Mouse (Mus musculus) small intestine, adult 2 months (tissue): ENCODE data around the gene Vav3. TPM values are rescaled to one million over a fixed set of nuclear protein-coding genes. Genes with fewer than 3 reads are reported as not detected.

ENCODE experiments used
- H3K27ac ChIP-seq: fragments of 200-500 bp; 2 replicates; pipeline ENCODE4 v1.5.1; 2012; ENCODE audit warnings: low read depth, low read length, control low read depth, inconsistent platforms; ENCODE audit not compliant: insufficient read depth
- H3K27me3 ChIP-seq: fragments of 200-500 bp; 2 replicates; pipeline ENCODE4 v1.6.1; 2012; ENCODE audit warnings: mild to moderate bottlenecking, moderate library complexity, low read length, inconsistent platforms; ENCODE audit not compliant: control insufficient read depth, insufficient read depth
- H3K36me3 ChIP-seq: fragments of 200-500 bp; 2 replicates; pipeline ENCODE4 v1.6.1; 2012; ENCODE audit warnings: mild to moderate bottlenecking, low read length, control low read depth, inconsistent platforms; ENCODE audit not compliant: control insufficient read depth, insufficient read depth
- H3K4me1 ChIP-seq: fragments of 200-500 bp; 2 replicates; pipeline ENCODE4 v1.6.1; 2012; ENCODE audit warnings: low read length, inconsistent platforms, mixed read lengths; ENCODE audit not compliant: control insufficient read depth, insufficient read depth, insufficient read length
- H3K4me3 ChIP-seq: fragments of 200-500 bp; 2 replicates; pipeline ENCODE4 v1.5.1; 2012; ENCODE audit warnings: low read depth, mild to moderate bottlenecking, control low read depth, inconsistent platforms, low read length, moderate library complexity
- CTCF ChIP-seq: fragments of 200-500 bp; IDR thresholded peaks from 2 replicates; pipeline ENCODE4 v1.5.1; 2012; ENCODE audit warnings: low read depth, mild to moderate bottlenecking, control low read depth, inconsistent platforms, low read length, moderate library complexity, mixed read lengths; ENCODE audit not compliant: insufficient replicate concordance, insufficient read length; ENCODE audit errors: extremely low read depth
- POLR2A ChIP-seq: fragments of 200-500 bp; IDR thresholded peaks from 2 replicates; pipeline ENCODE4 v1.6.1; 2012; ENCODE audit warnings: low read depth, mild to moderate bottlenecking, control low read depth, inconsistent platforms, low read length, moderate library complexity
- WGBS: fragments of 180-500 bp; shearing (Covaris S2); methylation state at CpG from one replicate; pipeline ENCODE4 v1.1.7; 2018; 5-methylcytosine and 5-hydroxymethylcytosine counted together
- polyA plus RNA-seq: library from polyadenylated mRNA; depleted of rRNA; stranded (reverse); fragments of >200 nt; gene quantifications from 2 replicates; pipeline ENCODE4 v1.2.3, GENCODE M21; 2012; rRNA removed

The Vav3 gene
- 0.34 and 0.36 TPM in 2 replicates for polyA plus RNA-seq

DNA sequence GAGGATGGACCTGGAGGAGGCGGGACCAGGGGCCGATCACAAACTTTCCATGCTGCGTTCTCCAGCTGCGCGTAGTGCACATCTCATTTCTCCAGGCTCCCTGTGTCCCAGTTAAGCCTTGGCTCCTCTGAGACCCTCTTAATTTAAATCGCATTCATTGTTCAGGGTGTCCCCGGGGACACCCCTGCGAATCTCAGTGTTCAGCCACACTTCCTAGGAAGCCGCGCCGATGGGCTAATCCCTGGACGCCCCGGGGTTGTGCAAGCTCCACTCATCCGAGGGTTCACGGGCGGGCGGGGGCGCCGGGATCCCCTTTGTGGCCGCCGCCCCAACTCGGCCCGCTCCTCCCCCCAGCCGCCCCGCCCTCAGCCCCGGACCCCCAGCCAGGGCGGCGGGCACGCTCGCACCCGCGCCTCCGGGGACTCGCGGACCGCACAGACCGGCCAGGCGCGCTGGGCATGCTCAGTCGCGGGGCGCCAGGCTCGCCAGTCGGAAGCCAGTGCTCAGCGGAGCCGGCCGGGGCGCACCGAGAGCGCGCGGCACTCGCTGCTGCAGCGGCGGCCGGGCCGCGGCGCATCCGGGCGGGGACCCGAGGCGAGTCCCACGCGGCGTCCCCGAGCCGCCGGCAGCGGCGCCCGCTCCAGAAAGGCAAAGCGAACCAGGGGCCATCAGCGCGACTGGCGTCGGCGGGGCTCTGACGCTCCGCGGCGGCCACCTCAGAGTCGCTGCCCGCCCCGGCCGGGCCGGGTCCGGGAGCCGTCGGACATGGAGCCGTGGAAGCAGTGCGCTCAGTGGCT is at the start of gene Vav3:
TSS of gene Vav3 (plus strand) at position 380 of the 797 bp plus-strand sequence.
- WGBS: under 1% methylated on average over 92 of the region's 92 CpGs
- no peak for TF ChIP-seq CTCF
- no peak for TF ChIP-seq POLR2A
- H3K36me3 ChIP-seq: no peaks in the 10 kb centered on the region
- H3K27me3 ChIP-seq: peaks cover 17% of the 10 kb centered on the region
- H3K4me1 ChIP-seq: no peaks in the 10 kb centered on the region; the same call in 1 of the 2 replicates
- peak within 1 kb of the TSS; percentile 60 for H3K4me3 ChIP-seq
- H3K27ac ChIP-seq: peak within 1 kb of the TSS; percentile 12; the same call in 1 of the 2 replicates

DNA sequence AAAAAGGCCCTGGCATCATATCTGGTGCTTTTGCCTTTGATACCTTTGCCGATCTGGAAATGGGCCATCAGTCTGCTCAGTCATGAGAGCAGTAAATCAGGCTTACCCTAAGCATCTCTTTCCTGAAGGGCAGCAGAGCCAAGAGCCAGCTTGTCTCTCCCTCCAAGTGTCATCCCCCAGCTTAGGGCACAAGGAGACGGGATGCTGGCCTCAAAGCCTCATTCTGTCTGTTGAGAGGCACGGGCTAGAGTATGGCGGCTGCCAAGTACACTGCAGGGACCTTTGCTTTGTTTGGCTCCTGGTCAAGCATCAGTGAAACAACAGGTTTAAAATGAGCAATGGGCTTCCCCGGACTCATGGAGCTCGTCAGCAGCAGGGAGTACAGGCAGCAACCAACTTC is 41.6 kb upstream of the Vav3 start:
- no peak overlapping the region for H3K4me3 ChIP-seq
- H3K4me1 ChIP-seq: no peaks in the 10 kb centered on the region
- WGBS: 72% methylated on average over 6 of the region's 6 CpGs
- no peaks in the 10 kb centered on the region for H3K36me3 ChIP-seq
- no peaks in the 10 kb centered on the region for H3K27me3 ChIP-seq
- no peak overlapping the region for H3K27ac ChIP-seq
- no peak for TF ChIP-seq POLR2A
- TF ChIP-seq CTCF: no peak

DNA sequence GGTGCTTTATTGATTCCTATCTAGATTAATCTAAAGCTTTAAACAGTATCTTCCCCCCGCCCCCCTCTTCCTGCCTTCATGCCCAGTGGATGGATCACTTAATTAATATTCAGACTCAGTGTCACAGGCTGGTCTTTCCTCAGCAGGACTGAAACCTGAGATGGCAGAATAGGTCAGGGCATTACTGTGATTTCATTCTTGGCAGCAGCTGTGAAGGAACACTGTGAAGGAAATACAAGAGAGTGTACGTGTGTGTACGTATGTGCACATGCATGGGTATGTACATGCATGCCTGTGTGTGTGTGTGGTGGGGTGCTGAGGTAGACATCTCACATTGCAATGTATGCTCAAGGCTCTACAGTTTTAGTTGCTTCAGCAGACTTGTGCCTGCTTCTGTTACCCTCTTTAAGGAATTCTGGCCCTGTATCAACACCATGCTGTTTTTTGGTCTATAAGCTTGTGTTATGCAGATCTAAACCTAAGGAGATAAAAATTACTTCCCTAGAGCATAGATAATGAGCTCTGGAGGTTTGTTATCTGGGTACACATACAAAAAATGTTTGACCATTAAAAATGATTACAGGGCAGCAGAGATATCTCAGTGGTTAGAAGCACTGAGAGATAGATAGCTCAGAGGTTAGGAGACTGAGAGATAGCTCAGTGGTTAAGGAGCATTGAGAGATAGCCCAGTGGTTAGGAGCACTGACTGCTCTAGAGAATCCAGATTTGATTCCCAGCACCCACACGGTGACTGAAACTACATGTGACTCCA is 41.0 kb upstream of the Vav3 start:
- H3K4me3 ChIP-seq: no peak overlapping the region
- TF ChIP-seq POLR2A: no peak
- TF ChIP-seq CTCF: no peak
- no peaks in the 10 kb centered on the region for H3K27me3 ChIP-seq
- WGBS: 82% methylated on average over 4 of the region's 4 CpGs
- no peaks in the 10 kb centered on the region for H3K4me1 ChIP-seq
- H3K36me3 ChIP-seq: no peaks in the 10 kb centered on the region
- H3K27ac ChIP-seq: no peak overlapping the region

DNA sequence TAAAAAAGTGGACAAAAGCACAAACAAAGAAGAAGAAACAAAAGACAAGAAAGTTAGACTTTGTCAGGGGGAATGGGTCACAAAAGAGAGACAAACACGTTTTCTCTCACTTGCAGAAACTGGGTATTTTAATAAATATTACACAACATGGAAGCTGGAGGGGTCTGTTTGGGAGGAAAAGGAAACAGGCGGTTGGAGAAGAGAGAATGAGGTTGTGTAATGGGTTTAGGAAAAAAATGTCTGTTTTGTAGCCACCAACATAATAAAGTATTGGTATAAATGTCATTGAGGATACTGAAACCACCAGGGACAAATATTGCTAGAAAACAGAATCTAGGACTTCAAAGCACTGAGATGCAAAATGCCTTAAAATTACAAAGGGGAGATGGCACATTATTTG is 38.4 kb upstream of the Vav3 start:
- no peak overlapping the region for H3K4me3 ChIP-seq
- H3K27ac ChIP-seq: no peak overlapping the region
- no peaks in the 10 kb centered on the region for H3K4me1 ChIP-seq
- H3K27me3 ChIP-seq: no peaks in the 10 kb centered on the region
- no peaks in the 10 kb centered on the region for H3K36me3 ChIP-seq
- 45% methylated on average over 2 of the region's 2 CpGs for WGBS
- TF ChIP-seq POLR2A (no peak), CTCF (no peak)

DNA sequence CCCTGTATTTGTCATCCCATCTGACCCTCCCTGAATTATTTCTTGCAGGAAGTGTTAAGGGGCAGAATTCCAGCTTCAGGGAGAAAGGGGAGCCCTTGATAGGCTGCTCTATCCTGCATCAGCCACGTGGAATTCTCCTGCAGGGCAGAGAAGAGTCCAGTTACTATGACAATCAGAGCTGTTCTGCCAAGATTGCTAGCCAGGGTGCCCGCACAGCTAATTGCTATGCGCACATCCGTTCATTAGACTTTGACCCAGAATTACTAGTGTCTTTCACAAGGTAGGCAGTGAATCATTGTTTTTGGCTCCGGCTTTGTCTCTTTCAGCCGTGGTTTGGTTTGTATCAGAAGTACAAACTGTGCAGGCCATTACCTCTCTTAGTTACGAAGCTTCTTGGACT is 33.0 kb upstream of the Vav3 start:
- H3K36me3 ChIP-seq: no peaks in the 10 kb centered on the region
- H3K4me3 ChIP-seq: no peak overlapping the region
- no peaks in the 10 kb centered on the region for H3K27me3 ChIP-seq
- no peak for TF ChIP-seq CTCF
- TF ChIP-seq POLR2A: no peak
- no peak overlapping the region for H3K27ac ChIP-seq
- H3K4me1 ChIP-seq: no peaks in the 10 kb centered on the region
- 27% methylated on average over 7 of the region's 7 CpGs for WGBS

DNA sequence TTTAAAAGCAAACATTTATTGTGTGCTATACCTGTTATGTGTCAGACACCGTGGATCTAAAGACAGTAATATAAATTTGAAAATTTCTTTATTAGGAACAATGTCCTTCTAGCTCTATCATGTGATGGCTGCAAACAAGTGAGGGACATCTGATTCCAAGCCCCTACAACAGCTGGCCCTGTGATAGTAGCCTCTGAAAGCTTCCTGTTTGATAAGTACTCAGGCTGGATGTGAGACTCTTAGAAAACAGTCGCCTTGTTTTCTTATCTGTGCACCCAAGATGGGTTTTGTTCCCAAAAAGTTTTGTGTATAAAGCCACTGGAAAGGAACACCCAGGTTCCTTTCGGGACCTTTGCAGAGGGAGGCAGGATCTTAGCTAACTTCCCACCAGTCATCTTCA is 32.0 kb upstream of the Vav3 start:
- H3K4me1 ChIP-seq: no peaks in the 10 kb centered on the region
- WGBS: 68% methylated on average over 3 of the region's 3 CpGs
- H3K36me3 ChIP-seq: no peaks in the 10 kb centered on the region
- H3K27me3 ChIP-seq: no peaks in the 10 kb centered on the region
- no peak overlapping the region for H3K27ac ChIP-seq
- TF ChIP-seq POLR2A (no peak), CTCF (no peak)
- no peak overlapping the region for H3K4me3 ChIP-seq
